Mouse (Mus musculus) mouse trophoblast stem cell (cell line): ENCODE results near the gene Rtf1.

Experiments
- in situ Hi-C, 2 experiments: fragments of 300-500 bp; cut with MseI, MboI; formaldehyde crosslinking; loops; 2 replicates in 1 of 2; 3 replicates in 1 of 2; pipeline ENCODE4 v1.15.1; 2025

Rtf1 gene

GRCm38 (mm10) chr2:119730735-119731134, 55.9 kb downstream of the Rtf1 start:
- in situ Hi-C loops: no loop called here

GRCm38 (mm10) chr2:119737124-119737523, 62.3 kb downstream of the Rtf1 start:
- in situ Hi-C loops: no loop called here

GRCm38 (mm10) chr2:119740567-119740966, 65.7 kb downstream of the Rtf1 start:
- in situ Hi-C loops: no loop called here

- in situ Hi-C loops: no loop called here
Observed at GRCm38 (mm10) chr2:119741581-119742411, 66.9 kb downstream of the Rtf1 start, which contains the start of gene Itpka. TSS of gene Itpka (plus strand) at chr2:119742337.

GRCm38 (mm10) chr2:119742461-119743175, 67.8 kb downstream of the Rtf1 start:
- in situ Hi-C loops: no loop called here

GRCm38 (mm10) chr2:119743176-119743807, 68.4 kb downstream of the Rtf1 start:
- in situ Hi-C loops: no loop called here

- in situ Hi-C loops: no loop called here
Observed at GRCm38 (mm10) chr2:119743808-119744162, 68.9 kb downstream of the Rtf1 start.

GRCm38 (mm10) chr2:119744163-119745111, 69.6 kb downstream of the Rtf1 start:
- in situ Hi-C loops: no loop called here

- in situ Hi-C loops: no loop called here
Observed at GRCm38 (mm10) chr2:119745281-119745680, 70.4 kb downstream of the Rtf1 start.

- in situ Hi-C loops: no loop called here
Observed at GRCm38 (mm10) chr2:119747554-119747953, 72.7 kb downstream of the Rtf1 start.

GRCm38 (mm10) chr2:119749260-119749659, 74.4 kb downstream of the Rtf1 start:
- in situ Hi-C loops: no loop called here

- in situ Hi-C loops: no loop called here
Observed at GRCm38 (mm10) chr2:119757601-119758100, 82.8 kb downstream of the Rtf1 start.

GRCm38 (mm10) chr2:119758101-119758843, 83.4 kb downstream of the Rtf1 start:
- in situ Hi-C loops: no loop called here

- in situ Hi-C loops: no loop called here
Observed at GRCm38 (mm10) chr2:119758844-119759835, 84.3 kb downstream of the Rtf1 start.

GRCm38 (mm10) chr2:119760251-119760650, 85.4 kb downstream of the Rtf1 start, which contains the start of gene Ltk:
TSS of gene Ltk (minus strand) at chr2:119760431.
- in situ Hi-C loops: no loop called here

- in situ Hi-C loops: no loop called here
Observed at GRCm38 (mm10) chr2:119762276-119762675, 87.4 kb downstream of the Rtf1 start.

- in situ Hi-C loops: no loop called here
Observed at GRCm38 (mm10) chr2:119763924-119764323, 89.1 kb downstream of the Rtf1 start.

- in situ Hi-C loops: no loop called here
Observed at GRCm38 (mm10) chr2:119767246-119767645, 92.4 kb downstream of the Rtf1 start.
